ENCODE assay signal across 14 mouse cellular contexts in genomic region chr8:124343991-124344390, GRCm38 (mm10).
DNase-seq lines count a peak whose midpoint lies in the region; ATAC-seq and TF ChIP-seq lines count a peak whose summit lies in the region.
"Had no signal": no experiment of that assay in that cellular context is flagged by ENCODE, and none has a peak within 500 bp of the region (broad histone marks: within the 10 kb centered on the region; RNA-seq: fewer than 3 reads in every experiment).

No protein-coding gene starts in this region.

- peak; percentile 66 for DNase-seq in kidney, adult 2 months
- DNase-seq in kidney, adult 8-10 months = peak; percentile 20 to 54
- no peak for DNase-seq in heart, adult 8-10 months (ENCODE audit: low spot score)
- DNase-seq in stomach, postnatal 0 days (ENCODE audit: low spot score) = no peak
- no peak for DNase-seq in adrenal gland, postnatal 36 days
- no peak for DNase-seq in left cerebral cortex, adult 9 months (ENCODE audit: low spot score in 2 of 2)
- DNase-seq: cerebellum, adult 11 months; heart, adult 18-20 months; retina, postnatal 1 day had no signal

- no peak for TF ChIP-seq EP300 in stomach, postnatal 0 days (optimal IDR thresholded peaks at IDR 0.05)

- WGBS in kidney, adult 2 months = 59% methylated on average over 12 of the region's 12 CpGs
- WGBS in kidney, embryonic 16.5 days = 81% methylated on average over 12 of the region's 12 CpGs
- 70% methylated on average over 12 of the region's 12 CpGs for WGBS in liver, embryonic 15.5 days (ENCODE audit: insufficient replicate concordance)
- WGBS in stomach, postnatal 0 days = 69% methylated on average over 12 of the region's 12 CpGs

- no peaks in the 10 kb centered on the region for H3K9me3 ChIP-seq in kidney, embryonic 16.5 days (ENCODE audit: low read length)
- no peaks in the 10 kb centered on the region for H3K9me3 ChIP-seq in liver, embryonic 15.5 days (replicated peaks)
- H3K9me3 ChIP-seq in stomach, postnatal 0 days (ENCODE audit: control insufficient read depth, low read length) = no peaks in the 10 kb centered on the region
- H3K9me3 ChIP-seq: hindbrain, embryonic 15.5 days; neural tube, embryonic 15.5 days had no signal

- no peak overlapping the region for H3K27ac ChIP-seq in kidney, adult 2 months (ENCODE audit: insufficient read depth, low read depth, low read length)
- no peak overlapping the region for H3K27ac ChIP-seq in kidney, embryonic 16.5 days (ENCODE audit: low read length)
- no peak overlapping the region for H3K27ac ChIP-seq in liver, embryonic 15.5 days (replicated peaks)
- no peak overlapping the region for H3K27ac ChIP-seq in stomach, postnatal 0 days (replicated peaks)
- H3K27ac ChIP-seq: hindbrain, embryonic 15.5 days; neural tube, embryonic 15.5 days had no signal

- H3K36me3 ChIP-seq in kidney, adult 2 months (ENCODE audit: control insufficient read depth, insufficient read depth, low read length) = peaks cover 1% of the 10 kb centered on the region; the same call in 1 of the 2 replicates
- H3K36me3 ChIP-seq in kidney, embryonic 16.5 days (ENCODE audit: insufficient read depth, low read length) = peaks cover 23% of the 10 kb centered on the region
- H3K36me3 ChIP-seq in liver, embryonic 15.5 days (replicated peaks) = peaks cover 19% of the 10 kb centered on the region; the same call in 1 of the 2 replicates
- H3K36me3 ChIP-seq in stomach, postnatal 0 days (ENCODE audit: control insufficient read depth, insufficient read depth, low read length) = peaks cover 30% of the 10 kb centered on the region
- H3K36me3 ChIP-seq: G1E had no signal

- H3K4me2 ChIP-seq in kidney, embryonic 16.5 days (replicated peaks; ENCODE audit: low read depth, low read length) = no peak overlapping the region
- H3K4me2 ChIP-seq in liver, embryonic 15.5 days = no peak overlapping the region
- no peak overlapping the region for H3K4me2 ChIP-seq in stomach, postnatal 0 days (replicated peaks; ENCODE audit: low read depth)
- H3K4me2 ChIP-seq: hindbrain, embryonic 15.5 days; neural tube, embryonic 15.5 days had no signal

- TF ChIP-seq POLR2A in kidney, adult 2 months (IDR thresholded peaks at IDR 0.05; ENCODE audit: low read depth, low read length) = no peak

- H3K4me3 ChIP-seq in kidney, adult 2 months (ENCODE audit: insufficient read depth, low read depth, low read length) = no peak overlapping the region
- no peak overlapping the region for H3K4me3 ChIP-seq in kidney, embryonic 16.5 days (ENCODE audit: low read length)
- no peak overlapping the region for H3K4me3 ChIP-seq in liver, embryonic 15.5 days (replicated peaks)
- no peak overlapping the region for H3K4me3 ChIP-seq in stomach, postnatal 0 days (ENCODE audit: low read depth, low read length)
- H3K4me3 ChIP-seq: hindbrain, embryonic 15.5 days; neural tube, embryonic 15.5 days had no signal

- no peak overlapping the region for H3K9ac ChIP-seq in kidney, embryonic 16.5 days (replicated peaks; ENCODE audit: low read length)
- H3K9ac ChIP-seq in liver, embryonic 15.5 days = no peak overlapping the region
- H3K9ac ChIP-seq in stomach, postnatal 0 days (ENCODE audit: low read length) = no peak overlapping the region
- H3K9ac ChIP-seq: hindbrain, embryonic 15.5 days; neural tube, embryonic 15.5 days had no signal

- no peaks in the 10 kb centered on the region for H3K27me3 ChIP-seq in kidney, adult 2 months (replicated peaks; ENCODE audit: control insufficient read depth, insufficient read depth, low read length)
- no peaks in the 10 kb centered on the region for H3K27me3 ChIP-seq in kidney, embryonic 16.5 days (ENCODE audit: insufficient read depth, low read length)
- no peaks in the 10 kb centered on the region for H3K27me3 ChIP-seq in liver, embryonic 15.5 days
- H3K27me3 ChIP-seq in stomach, postnatal 0 days (ENCODE audit: control insufficient read depth, insufficient read depth, low read length) = no peaks in the 10 kb centered on the region
- H3K27me3 ChIP-seq: hindbrain, embryonic 15.5 days; neural tube, embryonic 15.5 days had no signal

- no peak for TF ChIP-seq CTCF in kidney, adult 2 months (conservative IDR thresholded peaks at IDR 0.05; ENCODE audit: insufficient read depth, insufficient read length, low read depth, low read length)
- TF ChIP-seq CTCF in stomach, postnatal 0 days (IDR thresholded peaks at IDR 0.05; ENCODE audit: low read depth) = no peak

- ATAC-seq in kidney, embryonic 16.5 days (ENCODE audit: low FRiP score, low TSS enrichment) = no peak
- ATAC-seq in liver, embryonic 15.5 days (ENCODE audit: insufficient read depth) = 0 out of 2 replicates have a peak, but pooled peaks have one; percentile 23
- no peak for ATAC-seq in stomach, postnatal 0 days (ENCODE audit: low FRiP score, low TSS enrichment)

- H3K4me1 ChIP-seq in kidney, adult 2 months (ENCODE audit: control insufficient read depth, insufficient read depth, low read length) = peaks cover 9% of the 10 kb centered on the region
- H3K4me1 ChIP-seq in kidney, embryonic 16.5 days (ENCODE audit: insufficient read depth, low read length) = peaks cover 17% of the 10 kb centered on the region
- H3K4me1 ChIP-seq in liver, embryonic 15.5 days (replicated peaks) = peaks cover 7% of the 10 kb centered on the region
- H3K4me1 ChIP-seq in stomach, postnatal 0 days (replicated peaks; ENCODE audit: control insufficient read depth, insufficient read depth) = no peaks in the 10 kb centered on the region

Comparison
In these comparisons a context has a peak if more than half of its experiments do, and no peak if none do; other contexts are left out.
1. DNase-seq: peak in kidney, adult 2 months (single experiment) and kidney, adult 8-10 months (2 of 2); none in heart, adult 8-10 months (single experiment), stomach, postnatal 0 days (single experiment), adrenal gland, postnatal 36 days (0 of 2) and left cerebral cortex, adult 9 months (0 of 2).